Mouse (Mus musculus) forebrain, embryonic 15.5 days (tissue): Measurements from ENCODE around the gene Htr5b. TPM values are rescaled to one million over a fixed set of nuclear protein-coding genes. Genes with fewer than 3 reads are reported as not detected.

ENCODE experiments used
- ATAC-seq: fragments of 200-750 bp; cut with Nextera tagmentation; replicated peaks from 2 replicates; pipeline ENCODE4 v1.8.0; 2017; ENCODE audit warnings: mild to moderate bottlenecking, moderate TSS enrichment, moderate library complexity
- H3K27ac ChIP-seq: fragments of 300-500 bp; sonication (generic); replicated peaks from 2 replicates; pipeline ENCODE4 v1.5.1; 2015; ENCODE audit warnings: mild to moderate bottlenecking, inconsistent platforms
- H3K27me3 ChIP-seq: fragments of 300-500 bp; sonication (generic); 2 replicates; pipeline ENCODE4 v1.6.1; 2015; ENCODE audit warnings: inconsistent platforms
- H3K36me3 ChIP-seq: fragments of 300-500 bp; sonication (generic); 2 replicates; pipeline ENCODE4 v1.6.1; 2015; ENCODE audit warnings: mild to moderate bottlenecking, inconsistent platforms
- H3K4me1 ChIP-seq: fragments of 300-500 bp; sonication (generic); 2 replicates; pipeline ENCODE4 v1.6.1; 2015; ENCODE audit warnings: inconsistent platforms
- H3K4me2 ChIP-seq: fragments of 300-500 bp; sonication (generic); replicated peaks from 2 replicates; pipeline ENCODE4 v1.6.1; 2015; ENCODE audit warnings: mild to moderate bottlenecking, inconsistent platforms
- H3K4me3 ChIP-seq: fragments of 300-500 bp; sonication (generic); 2 replicates; pipeline ENCODE4 v1.5.1; 2015; ENCODE audit warnings: mild to moderate bottlenecking, inconsistent platforms
- H3K9ac ChIP-seq: fragments of 300-500 bp; sonication (generic); replicated peaks from 2 replicates; pipeline ENCODE4 v1.6.1; 2015; ENCODE audit warnings: mild to moderate bottlenecking, inconsistent platforms
- H3K9me3 ChIP-seq: fragments of 300-500 bp; sonication (generic); 2 replicates; pipeline ENCODE4 v1.6.1; 2016; ENCODE audit warnings: inconsistent platforms
- WGBS: fragments of 180-500 bp; shearing (Covaris S2); methylation state at CpG from one replicate; pipeline ENCODE4 v1.1.7; 2015; ENCODE audit warnings: mixed read lengths; 5-methylcytosine and 5-hydroxymethylcytosine counted together
- polyA plus RNA-seq: library from polyadenylated mRNA; unstranded; fragments of >200 nt; fragmentation: Nextera tagmentation; extraction: Ambion mirVana; gene quantifications from 2 replicates; pipeline ENCODE4 v1.2.1, GENCODE M21; 2015

Gene Htr5b
- 0.39 and 0.52 TPM in 2 replicates for polyA plus RNA-seq

- WGBS: 4% methylated on average over 11 of the region's 11 CpGs
- Histone ChIP-seq H3K9me3 (no peaks in the 10 kb centered on the region), H3K36me3 (no peaks in the 10 kb centered on the region), H3K4me2 (peak within 1 kb of the TSS; percentile 55), H3K27ac (no peak within 1 kb of the TSS), H3K4me3 (peak within 1 kb of the TSS; percentile 36), H3K4me1 (peaks cover 16% of the 10 kb centered on the region), H3K9ac (no peak within 1 kb of the TSS; the same call in 1 of the 2 replicates), H3K27me3 (peaks cover 23% of the 10 kb centered on the region; the same call in 1 of the 2 replicates)
- ATAC-seq: peak; percentile 94
Measured at GRCm38 (mm10) chr1:121528399-121528720, at the start of gene Htr5b. Gene Htr5b (minus strand): TSS chr1:121528465.

GRCm38 (mm10) chr1:121577491-121577890 lies 49.2 kb upstream of the Htr5b start:
- no peaks in the 10 kb centered on the region for H3K27me3 ChIP-seq
- no peak overlapping the region for H3K27ac ChIP-seq
- no peak for ATAC-seq
- H3K36me3 ChIP-seq: no peaks in the 10 kb centered on the region
- WGBS: 31% methylated on average over 1 of the region's 1 CpGs
- no peak overlapping the region for H3K4me2 ChIP-seq
- H3K4me1 ChIP-seq: no peaks in the 10 kb centered on the region
- no peaks in the 10 kb centered on the region for H3K9me3 ChIP-seq
- no peak overlapping the region for H3K9ac ChIP-seq
- no peak overlapping the region for H3K4me3 ChIP-seq

- H3K9ac ChIP-seq: no peak overlapping the region
- no peak overlapping the region for H3K4me2 ChIP-seq
- 0 out of 2 replicates have a peak, but pooled peaks cover under 1% of the 10 kb centered on the region for H3K36me3 ChIP-seq
- no peaks in the 10 kb centered on the region for H3K9me3 ChIP-seq
- H3K27ac ChIP-seq: no peak overlapping the region
- ATAC-seq: no peak
- no peak overlapping the region for H3K4me3 ChIP-seq
- no peaks in the 10 kb centered on the region for H3K27me3 ChIP-seq
- H3K4me1 ChIP-seq: peaks cover 11% of the 10 kb centered on the region
- WGBS: 83% methylated on average over 7 of the region's 7 CpGs
Measured at GRCm38 (mm10) chr1:121570522-121570921, 42.3 kb upstream of the Htr5b start.

GRCm38 (mm10) chr1:121567521-121568489 lies 39.5 kb upstream of the Htr5b start, which contains the start of gene Ddx18:
Gene Ddx18 (minus strand): TSS chr1:121567989.
- Histone ChIP-seq H3K9me3 (no peaks in the 10 kb centered on the region), H3K27ac (peak within 1 kb of the TSS; percentile 68; the same call in 1 of the 2 replicates), H3K9ac (peak within 1 kb of the TSS; percentile 67), H3K27me3 (no peaks in the 10 kb centered on the region), H3K4me1 (peaks cover 11% of the 10 kb centered on the region), H3K4me3 (peak within 1 kb of the TSS; percentile 88), H3K36me3 (peaks cover 25% of the 10 kb centered on the region), H3K4me2 (peak within 1 kb of the TSS; percentile 70)
- peak; percentile 99 for ATAC-seq
- WGBS: 6% methylated on average over 53 of the region's 53 CpGs

GRCm38 (mm10) chr1:121557861-121558260 lies 29.6 kb upstream of the Htr5b start:
- no peaks in the 10 kb centered on the region for H3K9me3 ChIP-seq
- ATAC-seq: no peak
- 95% methylated on average over 5 of the region's 5 CpGs for WGBS

GRCm38 (mm10) chr1:121551457-121551835 lies 23.2 kb upstream of the Htr5b start:
- peaks cover 49% of the 10 kb centered on the region for H3K36me3 ChIP-seq
- no peak overlapping the region for H3K4me3 ChIP-seq
- no peaks in the 10 kb centered on the region for H3K27me3 ChIP-seq
- no peak overlapping the region for H3K4me2 ChIP-seq
- no peaks in the 10 kb centered on the region for H3K9me3 ChIP-seq
- H3K9ac ChIP-seq: no peak overlapping the region
- no peaks in the 10 kb centered on the region for H3K4me1 ChIP-seq
- H3K27ac ChIP-seq: no peak overlapping the region
- WGBS: 91% methylated on average over 7 of the region's 7 CpGs
- ATAC-seq: no peak

More at GRCm38 (mm10) chr1:121557861-121558260, 29.6 kb upstream of the Htr5b start:
- H3K4me2 ChIP-seq: no peak overlapping the region
- no peak overlapping the region for H3K9ac ChIP-seq
- no peak overlapping the region for H3K4me3 ChIP-seq
- no peak overlapping the region for H3K27ac ChIP-seq
- peaks cover 88% of the 10 kb centered on the region for H3K36me3 ChIP-seq
- H3K27me3 ChIP-seq: no peaks in the 10 kb centered on the region
- H3K4me1 ChIP-seq: no peaks in the 10 kb centered on the region

GRCm38 (mm10) chr1:121550801-121551456 lies 22.7 kb upstream of the Htr5b start:
- H3K9me3 ChIP-seq: no peaks in the 10 kb centered on the region
- no peak overlapping the region for H3K4me3 ChIP-seq
- peaks cover 44% of the 10 kb centered on the region for H3K36me3 ChIP-seq
- no peak overlapping the region for H3K9ac ChIP-seq
- H3K4me2 ChIP-seq: no peak overlapping the region
- H3K27ac ChIP-seq: no peak overlapping the region
- H3K27me3 ChIP-seq: no peaks in the 10 kb centered on the region
- H3K4me1 ChIP-seq: no peaks in the 10 kb centered on the region
- 84% methylated on average over 16 of the region's 16 CpGs for WGBS
- 0 out of 2 replicates have a peak, but pooled peaks have one; percentile 42 for ATAC-seq

GRCm38 (mm10) chr1:121549456-121549855 lies 21.2 kb upstream of the Htr5b start:
- 69% methylated on average over 4 of the region's 4 CpGs for WGBS
- Histone ChIP-seq H3K36me3 (peaks cover 30% of the 10 kb centered on the region), H3K27ac (no peak overlapping the region), H3K9me3 (no peaks in the 10 kb centered on the region), H3K27me3 (no peaks in the 10 kb centered on the region), H3K9ac (no peak overlapping the region), H3K4me2 (no peak overlapping the region), H3K4me3 (no peak overlapping the region), H3K4me1 (no peaks in the 10 kb centered on the region)
- no peak for ATAC-seq

GRCm38 (mm10) chr1:121548667-121549066 lies 20.4 kb upstream of the Htr5b start:
- Histone ChIP-seq H3K27ac (no peak overlapping the region), H3K4me3 (no peak overlapping the region), H3K9ac (no peak overlapping the region), H3K4me2 (no peak overlapping the region), H3K36me3 (peaks cover 24% of the 10 kb centered on the region), H3K9me3 (no peaks in the 10 kb centered on the region), H3K27me3 (no peaks in the 10 kb centered on the region), H3K4me1 (no peaks in the 10 kb centered on the region)
- 94% methylated on average over 4 of the region's 4 CpGs for WGBS
- no peak for ATAC-seq

- Histone ChIP-seq H3K4me1 (no peaks in the 10 kb centered on the region), H3K9me3 (no peaks in the 10 kb centered on the region), H3K27ac (no peak overlapping the region), H3K9ac (no peak overlapping the region), H3K27me3 (no peaks in the 10 kb centered on the region), H3K4me2 (no peak overlapping the region), H3K36me3 (peaks cover 12% of the 10 kb centered on the region; the same call in 1 of the 2 replicates), H3K4me3 (no peak overlapping the region)
- 95% methylated on average over 2 of the region's 2 CpGs for WGBS
- no peak for ATAC-seq
Measured at GRCm38 (mm10) chr1:121546844-121547243, 18.6 kb upstream of the Htr5b start.

- no peak for ATAC-seq
- H3K4me1 ChIP-seq: no peaks in the 10 kb centered on the region
- no peak overlapping the region for H3K27ac ChIP-seq
- WGBS: 64% methylated on average over 8 of the region's 8 CpGs
- H3K9ac ChIP-seq: no peak overlapping the region
- H3K4me2 ChIP-seq: no peak overlapping the region
- no peaks in the 10 kb centered on the region for H3K36me3 ChIP-seq
- no peaks in the 10 kb centered on the region for H3K27me3 ChIP-seq
- no peaks in the 10 kb centered on the region for H3K9me3 ChIP-seq
- no peak overlapping the region for H3K4me3 ChIP-seq
Measured at GRCm38 (mm10) chr1:121540361-121540760, 12.1 kb upstream of the Htr5b start.

- Histone ChIP-seq H3K4me3 (no peak overlapping the region), H3K4me1 (peaks cover 16% of the 10 kb centered on the region), H3K27me3 (peaks cover 23% of the 10 kb centered on the region; the same call in 1 of the 2 replicates), H3K9ac (no peak overlapping the region), H3K9me3 (no peaks in the 10 kb centered on the region), H3K36me3 (no peaks in the 10 kb centered on the region), H3K4me2 (no peak overlapping the region), H3K27ac (no peak overlapping the region)
- 76% methylated on average over 7 of the region's 7 CpGs for WGBS
- no peak for ATAC-seq
Measured at GRCm38 (mm10) chr1:121531439-121531838, 3.2 kb upstream of the Htr5b start.
